ENCODE assay signal across 19 mouse cellular contexts in genomic region chr4:102691402-102691801, GRCm38 (mm10). TPM values are rescaled to one million over a fixed set of nuclear protein-coding genes. Genes with fewer than 3 reads are reported as not detected.
DNase-seq lines count a peak whose midpoint lies in the region; ATAC-seq and TF ChIP-seq lines count a peak whose summit lies in the region.
"Had no signal": no experiment of that assay in that cellular context is flagged by ENCODE, and none has a peak within 500 bp of the region (broad histone marks: within the 10 kb centered on the region; RNA-seq: fewer than 3 reads in every experiment).

No protein-coding gene starts in this region.

- H3K4me3 ChIP-seq in forebrain, embryonic 14.5 days (ENCODE audit: low read depth, low read length) = no peak overlapping the region
- H3K4me3 ChIP-seq in forebrain, embryonic 11.5 days (ENCODE audit: low read depth, low read length) = no peak overlapping the region
- no peak overlapping the region for H3K4me3 ChIP-seq in lung, postnatal 0 days (ENCODE audit: low read depth, low read length)
- H3K4me3 ChIP-seq: embryonic facial prominence, embryonic 10.5 days; forebrain, embryonic 12.5 days; heart, embryonic 15.5 days; limb, embryonic 15.5 days; midbrain, embryonic 10.5 days; neural tube, embryonic 13.5 days had no signal

- intact Hi-C loops in left cerebral cortex, postnatal 36 days (cut with DNase I) = no loop called here

- no peaks in the 10 kb centered on the region for H3K9me3 ChIP-seq in forebrain, embryonic 14.5 days (replicated peaks; ENCODE audit: control insufficient read depth, low read length)
- H3K9me3 ChIP-seq in forebrain, embryonic 11.5 days (ENCODE audit: control insufficient read depth, low read length) = no peaks in the 10 kb centered on the region
- no peaks in the 10 kb centered on the region for H3K9me3 ChIP-seq in lung, postnatal 0 days (ENCODE audit: low read length)
- H3K9me3 ChIP-seq: embryonic facial prominence, embryonic 10.5 days; forebrain, embryonic 12.5 days; heart, embryonic 15.5 days; limb, embryonic 15.5 days; midbrain, embryonic 10.5 days; neural tube, embryonic 13.5 days had no signal

- H3K9ac ChIP-seq in forebrain, embryonic 14.5 days (ENCODE audit: low read length) = no peak overlapping the region
- no peak overlapping the region for H3K9ac ChIP-seq in forebrain, embryonic 11.5 days (ENCODE audit: low read length)
- H3K9ac ChIP-seq in lung, postnatal 0 days (replicated peaks; ENCODE audit: low read depth) = no peak overlapping the region
- H3K9ac ChIP-seq: forebrain, embryonic 12.5 days; heart, embryonic 15.5 days; limb, embryonic 15.5 days; neural tube, embryonic 13.5 days had no signal

- TF ChIP-seq CTCF in lung, postnatal 0 days (IDR thresholded peaks at IDR 0.05) = no peak

- no peak overlapping the region for H3K27ac ChIP-seq in forebrain, embryonic 14.5 days (ENCODE audit: low read depth, low read length)
- no peak overlapping the region for H3K27ac ChIP-seq in forebrain, embryonic 11.5 days (ENCODE audit: low read depth, low read length)
- H3K27ac ChIP-seq in lung, postnatal 0 days (ENCODE audit: low read length) = no peak overlapping the region
- H3K27ac ChIP-seq: embryonic facial prominence, embryonic 10.5 days; forebrain, embryonic 12.5 days; heart, embryonic 15.5 days; limb, embryonic 15.5 days; midbrain, embryonic 10.5 days; neural tube, embryonic 13.5 days had no signal

- DNase-seq in forebrain, embryonic 14.5 days (ENCODE audit: low spot score) = peak; percentile 35
- no peak for DNase-seq in forebrain, embryonic 11.5 days (ENCODE audit: low spot score)
- DNase-seq in lung, postnatal 0 days (ENCODE audit: low spot score) = peak; percentile 58
- DNase-seq in lung, postnatal 4 days = no peak
- DNase-seq in CD4-positive helper T cell, adult 2 months (ENCODE audit: low read depth, low spot score) = peak; percentile 34
- DNase-seq in left cerebral cortex, postnatal 36 days (ENCODE audit: low spot score in 2 of 2) = no peak
- DNase-seq: B cell, adult 2 months; cerebellum, adult 9-10 months; gastrocnemius, postnatal 25 days; kidney, adult 11 months; right cerebral cortex, postnatal 14 days; thymus, postnatal 36 days had no signal

- WGBS in forebrain, embryonic 14.5 days = 79% methylated on average over 4 of the region's 4 CpGs
- 80% methylated on average over 4 of the region's 4 CpGs for WGBS in forebrain, embryonic 11.5 days
- WGBS in lung, postnatal 0 days = 42% methylated on average over 4 of the region's 4 CpGs

- no peaks in the 10 kb centered on the region for H3K36me3 ChIP-seq in forebrain, embryonic 14.5 days (ENCODE audit: control insufficient read depth, insufficient read depth, low read length)
- no peaks in the 10 kb centered on the region for H3K36me3 ChIP-seq in forebrain, embryonic 11.5 days (ENCODE audit: control insufficient read depth, insufficient read depth, low read length)
- no peaks in the 10 kb centered on the region for H3K36me3 ChIP-seq in lung, postnatal 0 days (ENCODE audit: insufficient read depth, low read length)
- H3K36me3 ChIP-seq: embryonic facial prominence, embryonic 10.5 days; forebrain, embryonic 12.5 days; heart, embryonic 15.5 days; limb, embryonic 15.5 days; midbrain, embryonic 10.5 days; neural tube, embryonic 13.5 days had no signal

- no peaks in the 10 kb centered on the region for H3K27me3 ChIP-seq in forebrain, embryonic 14.5 days (replicated peaks; ENCODE audit: control insufficient read depth, insufficient read depth, low read length)
- H3K27me3 ChIP-seq in forebrain, embryonic 11.5 days (ENCODE audit: control insufficient read depth, insufficient read depth, low read length) = no peaks in the 10 kb centered on the region
- no peaks in the 10 kb centered on the region for H3K27me3 ChIP-seq in lung, postnatal 0 days (replicated peaks; ENCODE audit: insufficient read depth, low read length)
- H3K27me3 ChIP-seq: forebrain, embryonic 12.5 days; heart, embryonic 15.5 days; limb, embryonic 15.5 days; neural tube, embryonic 13.5 days had no signal

- H3K4me1 ChIP-seq in forebrain, embryonic 14.5 days (ENCODE audit: control insufficient read depth, insufficient read depth, low read length) = no peaks in the 10 kb centered on the region
- H3K4me1 ChIP-seq in forebrain, embryonic 11.5 days (replicated peaks; ENCODE audit: control insufficient read depth, insufficient read depth, low read length) = no peaks in the 10 kb centered on the region
- no peaks in the 10 kb centered on the region for H3K4me1 ChIP-seq in lung, postnatal 0 days (ENCODE audit: insufficient read depth, low read depth, low read length)
- H3K4me1 ChIP-seq: embryonic facial prominence, embryonic 10.5 days; forebrain, embryonic 12.5 days; heart, embryonic 15.5 days; limb, embryonic 15.5 days; midbrain, embryonic 10.5 days; neural tube, embryonic 13.5 days had no signal

- no peak for ATAC-seq in forebrain, embryonic 14.5 days
- no peak for ATAC-seq in forebrain, embryonic 11.5 days (replicated peaks; ENCODE audit: low FRiP score)
- ATAC-seq in lung, postnatal 0 days = no peak
- ATAC-seq in granulocyte monocyte progenitor cell, adult 5-6 weeks (replicated peaks; ENCODE audit: poor library complexity, severe bottlenecking) = peak; percentile 79

- no peak for TF ChIP-seq EP300 in lung, postnatal 0 days (IDR thresholded peaks at IDR 0.05)

- no peak overlapping the region for H3K4me2 ChIP-seq in forebrain, embryonic 14.5 days (ENCODE audit: low read length)
- H3K4me2 ChIP-seq in forebrain, embryonic 11.5 days (ENCODE audit: low read depth, low read length, severe bottlenecking) = no peak overlapping the region
- no peak overlapping the region for H3K4me2 ChIP-seq in lung, postnatal 0 days (replicated peaks; ENCODE audit: low read depth, low read length)
- H3K4me2 ChIP-seq: forebrain, embryonic 12.5 days; heart, embryonic 15.5 days; limb, embryonic 15.5 days; neural tube, embryonic 13.5 days had no signal

RNA-seq across cellular contexts. Expression of gene Sgip1, which starts 49.7 kb away (rescaled TPM):
- 21.6 and 38.3 TPM in 2 replicates for polyA plus RNA-seq in forebrain, embryonic 14.5 days (2014; fragmentation: Nextera tagmentation; extraction: Ambion mirVana)
- polyA plus RNA-seq in forebrain, embryonic 11.5 days (2014; fragmentation: Nextera tagmentation; extraction: Ambion mirVana) = 12.8 and 13.6 TPM in 2 replicates
- 7.8 and 9.0 TPM in 2 replicates for polyA plus RNA-seq in lung, postnatal 0 days (2015; fragmentation: Nextera tagmentation; extraction: Ambion mirVana)
- 3.4 and 9.2 TPM in 2 replicates for total RNA-seq in granulocyte monocyte progenitor cell, adult 5-6 weeks (2014; fragmentation: Nextera tagmentation)
- 10.4 and 17.0 TPM in 2 replicates for total RNA-seq in granulocyte monocyte progenitor cell, adult 5-6 weeks (2017)
- total RNA-seq in left cerebral cortex, postnatal 36 days (2021) = 100 to 1,000 TPM; 280 to 316 TPM

Comparison
In these comparisons a context has a peak if more than half of its experiments do, and no peak if none do; other contexts are left out.
1. DNase-seq: peak in forebrain, embryonic 14.5 days (single experiment), lung, postnatal 0 days (single experiment) and CD4-positive helper T cell, adult 2 months (single experiment); none in forebrain, embryonic 11.5 days (single experiment), lung, postnatal 4 days (0 of 2) and left cerebral cortex, postnatal 36 days (0 of 2).